Mouse (Mus musculus): Measurements from ENCODE around the gene Bbs9.

The Bbs9 gene

DNA sequence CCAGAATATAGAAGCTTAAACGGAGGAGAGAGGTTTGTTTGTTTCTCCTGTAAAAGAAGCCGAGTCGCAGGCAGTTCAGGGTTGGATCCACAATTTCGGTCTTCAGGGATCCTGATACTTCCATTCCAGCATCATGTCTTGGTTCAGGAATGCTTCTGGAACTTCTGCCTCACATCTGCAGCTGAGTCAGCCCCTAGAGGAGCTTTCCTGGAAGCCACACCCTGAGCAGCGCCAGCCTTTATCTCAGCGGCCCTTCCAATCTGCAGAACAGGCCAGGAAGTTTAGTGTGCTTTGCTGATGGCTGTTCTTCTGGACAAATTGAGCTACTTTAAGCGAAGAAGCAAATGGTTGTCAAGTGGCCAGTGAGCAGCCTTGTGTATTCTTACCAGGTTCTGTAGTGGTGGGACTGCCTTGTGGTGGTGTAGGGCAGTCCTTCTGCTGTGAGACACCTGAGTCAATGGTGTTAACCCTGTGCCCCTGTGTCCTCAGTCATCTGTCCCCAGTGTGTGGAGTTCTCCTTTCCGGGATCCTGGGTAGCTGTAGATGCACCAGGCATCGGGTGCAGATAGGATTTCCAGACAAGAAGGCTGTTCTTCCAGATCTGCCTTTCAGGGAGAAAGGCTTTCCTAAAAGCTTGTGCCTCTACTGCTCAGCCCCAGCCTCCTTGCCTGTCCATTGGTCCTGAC is 157.4 kb downstream of the Bbs9 start:
- DNase-seq (ENCODE audit: low read depth) = peak; percentile 36

DNA sequence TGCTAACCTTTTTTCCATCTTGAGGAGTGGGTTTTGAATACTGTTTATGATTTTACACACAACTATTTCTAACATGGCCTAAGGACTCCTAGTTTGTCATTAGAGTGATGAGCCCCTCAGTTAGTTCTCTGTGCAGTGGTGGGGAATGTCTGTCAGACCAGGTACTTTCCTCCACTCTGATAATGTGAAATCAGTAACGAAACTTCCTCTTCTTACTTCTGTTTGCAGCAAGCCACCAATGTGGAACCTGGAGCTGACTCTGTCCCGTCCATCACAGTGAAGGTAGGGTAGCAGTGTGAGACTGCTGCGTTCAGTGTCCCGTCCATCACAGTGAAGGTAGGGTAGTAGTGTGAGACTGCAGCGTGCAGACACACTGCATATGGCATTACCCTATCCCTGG is 163.0 kb downstream of the Bbs9 start:
- DNase-seq (ENCODE audit: low read depth) = no peak

DNA sequence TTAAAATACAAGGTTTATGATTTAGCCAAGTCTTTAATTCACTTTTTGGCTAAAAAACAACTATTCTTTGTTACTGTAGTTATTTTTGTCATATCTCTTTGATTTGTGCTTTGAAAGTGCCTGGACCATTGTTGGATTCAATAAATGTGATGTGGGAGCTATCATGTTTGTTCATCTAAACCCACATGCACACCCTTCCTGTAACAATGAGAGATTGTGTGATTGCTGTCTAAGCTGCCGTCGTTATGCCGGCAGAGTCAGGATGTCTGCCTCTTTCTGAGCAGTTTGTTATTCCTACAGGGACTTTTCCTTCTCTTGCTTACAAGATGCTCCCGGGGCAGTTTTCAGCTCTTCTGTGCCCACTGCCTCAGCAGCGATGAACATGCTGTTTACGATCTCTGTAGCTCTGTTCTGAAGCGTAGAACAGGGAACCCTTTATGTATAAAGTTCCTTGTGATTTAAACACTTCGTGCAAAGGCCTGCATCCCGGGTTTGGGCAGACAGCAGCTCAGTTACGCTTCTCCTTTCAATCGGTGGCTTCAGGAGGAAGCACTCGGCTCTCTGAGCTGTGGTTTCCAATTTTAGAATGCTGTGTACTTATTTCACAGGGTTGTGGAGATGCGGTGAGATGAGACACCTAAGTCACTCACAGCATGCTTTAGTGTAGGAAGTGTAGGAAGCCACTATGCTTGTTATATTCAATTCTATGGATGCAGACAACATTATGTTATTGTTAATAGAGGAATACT is 165.3 kb downstream of the Bbs9 start:
- DNase-seq (ENCODE audit: low read depth) = no peak

DNA sequence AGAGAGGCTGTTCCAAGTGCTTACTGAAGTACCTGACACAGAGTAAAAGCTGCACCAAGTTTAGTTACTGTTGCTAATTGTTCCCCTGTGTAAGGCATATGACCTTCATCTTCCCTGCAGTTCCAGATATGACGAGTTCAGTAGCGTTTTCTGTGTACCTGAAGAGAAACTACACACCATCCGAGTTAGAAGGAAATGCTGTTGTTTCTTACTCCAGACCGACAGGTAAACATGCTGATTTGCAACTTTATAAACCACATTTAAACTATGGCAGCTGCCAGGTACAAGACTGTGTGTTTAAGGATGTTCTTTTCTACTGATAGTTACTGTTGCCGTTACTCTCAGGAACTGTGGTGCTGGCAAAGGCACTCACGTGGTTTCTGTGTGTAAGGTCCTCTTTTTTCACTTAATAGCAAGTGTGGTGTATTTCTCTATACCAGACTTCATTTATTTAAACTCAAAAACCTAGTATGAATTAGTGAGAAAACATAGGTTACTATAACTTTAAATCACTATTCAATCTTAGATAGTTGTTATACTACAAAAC is 170.4 kb downstream of the Bbs9 start:
- DNase-seq (ENCODE audit: low read depth) = no peak

DNA sequence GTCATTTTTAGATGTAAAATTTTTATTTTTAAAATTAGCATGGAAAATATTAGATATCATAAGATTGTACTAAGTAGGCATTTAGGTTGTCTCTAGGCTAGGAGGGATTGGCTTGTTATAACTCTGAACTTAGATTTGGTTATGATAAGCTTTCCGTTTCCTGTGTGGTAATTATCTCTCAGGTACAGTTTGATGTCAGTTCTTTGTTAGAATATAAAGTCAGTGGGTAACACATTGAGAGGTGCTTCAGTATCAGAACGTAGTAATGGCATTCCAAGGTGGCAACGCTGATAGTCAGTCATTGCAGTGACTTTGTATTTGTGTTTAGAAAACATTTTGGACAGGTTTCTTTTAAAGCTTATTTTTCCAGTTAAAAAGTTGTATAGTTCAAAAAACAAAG is 170.9 kb downstream of the Bbs9 start:
- no peak for DNase-seq (ENCODE audit: low read depth)

DNA sequence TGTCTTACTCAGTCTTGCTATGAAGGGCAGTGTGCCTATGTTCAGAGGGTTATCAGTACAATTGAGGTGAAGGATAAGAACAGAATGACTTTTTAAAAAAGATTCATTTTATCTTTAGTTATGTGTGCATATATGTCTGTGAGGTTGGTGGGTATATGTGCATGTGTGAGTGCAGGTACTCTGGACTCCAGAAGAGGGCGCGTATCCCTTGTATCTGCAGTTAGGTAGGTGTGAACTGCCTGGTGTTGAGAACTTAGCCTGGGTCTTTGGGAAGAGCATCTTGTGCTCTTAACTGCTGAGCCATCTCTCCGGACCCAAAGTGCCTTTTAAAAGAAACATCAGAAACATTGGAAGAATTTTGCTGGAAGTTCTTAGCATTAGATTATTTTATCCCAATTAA is 172.6 kb downstream of the Bbs9 start:
- DNase-seq (ENCODE audit: low read depth) = no peak

DNA sequence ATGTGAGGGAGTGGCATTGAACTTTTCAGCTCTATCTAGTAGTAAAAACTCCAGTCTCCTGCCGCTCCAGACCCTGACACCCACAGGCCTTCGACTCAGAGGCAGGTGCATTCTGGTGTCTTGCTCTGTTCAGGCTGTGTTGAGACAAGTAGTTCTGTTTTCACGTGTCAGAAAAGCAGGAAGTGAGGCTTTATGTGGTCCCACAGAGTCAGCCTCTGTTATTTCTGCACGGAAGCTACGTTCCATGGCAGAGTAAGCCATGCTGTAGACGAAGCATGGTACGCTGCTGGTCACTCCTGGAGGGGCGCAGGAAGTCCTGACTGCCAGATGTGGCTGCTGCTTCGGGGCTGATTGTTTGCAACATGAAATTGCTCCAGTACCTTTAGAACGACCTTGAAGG is 174.1 kb downstream of the Bbs9 start:
- no peak for DNase-seq (ENCODE audit: low read depth)

DNA sequence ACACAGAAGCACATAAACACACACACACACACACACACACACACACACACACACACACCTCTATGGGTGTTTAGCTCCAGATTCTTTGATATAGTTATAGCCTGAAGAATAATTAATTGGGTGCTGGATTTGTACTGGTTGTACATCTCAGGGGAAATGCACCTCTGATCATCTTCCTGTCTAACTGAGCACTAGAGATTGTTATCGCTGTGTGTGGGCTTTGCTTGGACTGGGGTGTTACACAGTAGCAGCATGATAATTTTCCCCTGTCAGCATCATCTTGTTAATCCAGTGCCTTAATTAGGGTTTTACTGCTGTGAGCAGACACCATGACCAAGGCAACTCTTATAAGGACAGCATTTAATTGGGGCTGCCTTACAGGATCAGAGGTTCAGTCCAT is 175.3 kb downstream of the Bbs9 start:
- DNase-seq (ENCODE audit: low read depth) = no peak

DNA sequence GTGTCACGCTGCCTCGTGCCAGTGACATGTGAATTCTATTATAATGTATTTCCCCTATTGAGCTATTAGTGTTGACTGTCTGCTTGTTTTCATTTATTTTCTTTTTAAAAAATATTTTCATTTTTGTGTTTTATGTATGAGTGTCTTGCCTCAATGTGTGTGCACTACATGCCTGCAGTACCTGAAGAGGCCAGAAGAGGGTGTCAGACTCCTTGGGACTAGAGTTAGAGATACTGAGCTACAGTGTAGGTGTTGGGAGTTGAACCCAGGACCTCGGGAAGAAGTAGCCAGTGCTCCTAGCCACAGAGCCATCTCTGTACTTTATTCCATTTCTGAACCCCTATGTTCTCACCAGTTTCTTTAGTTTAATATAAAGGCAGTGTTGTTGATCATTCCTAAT is 176.1 kb downstream of the Bbs9 start:
- DNase-seq (ENCODE audit: low read depth) = no peak

DNA sequence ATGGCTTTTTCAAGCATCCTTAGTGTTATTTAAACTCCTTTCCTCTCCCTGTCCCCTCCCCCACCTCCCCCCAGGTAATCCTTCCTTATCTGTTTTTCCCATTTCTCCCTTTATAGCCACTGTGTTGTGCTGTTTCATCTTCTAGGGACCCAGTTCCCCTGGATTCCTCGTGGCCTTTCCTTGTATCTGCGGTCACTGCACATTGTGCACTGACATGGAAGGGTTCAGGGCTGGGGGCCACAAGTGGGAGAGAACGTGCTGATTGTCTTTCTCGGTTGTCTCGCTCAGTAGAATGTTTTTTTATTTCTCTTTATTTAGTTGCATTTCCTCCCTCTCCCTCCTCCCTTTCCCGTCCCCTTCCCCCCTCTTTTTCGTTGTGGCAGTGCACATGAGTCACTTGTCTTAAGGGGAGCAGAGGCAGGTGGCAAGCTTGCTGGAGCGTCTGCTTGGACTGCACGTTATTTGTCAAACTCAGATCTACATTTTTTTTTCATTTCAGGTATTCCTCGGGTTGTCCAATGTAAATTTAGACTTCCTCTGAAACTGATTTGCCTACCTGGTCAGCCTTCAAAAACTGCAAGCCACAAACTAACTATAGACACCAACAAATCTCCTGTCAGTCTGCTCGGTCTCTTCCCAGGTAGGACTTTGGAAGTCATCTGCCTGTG is 179.3 kb downstream of the Bbs9 start:
- DNase-seq (ENCODE audit: low read depth) = no peak

DNA sequence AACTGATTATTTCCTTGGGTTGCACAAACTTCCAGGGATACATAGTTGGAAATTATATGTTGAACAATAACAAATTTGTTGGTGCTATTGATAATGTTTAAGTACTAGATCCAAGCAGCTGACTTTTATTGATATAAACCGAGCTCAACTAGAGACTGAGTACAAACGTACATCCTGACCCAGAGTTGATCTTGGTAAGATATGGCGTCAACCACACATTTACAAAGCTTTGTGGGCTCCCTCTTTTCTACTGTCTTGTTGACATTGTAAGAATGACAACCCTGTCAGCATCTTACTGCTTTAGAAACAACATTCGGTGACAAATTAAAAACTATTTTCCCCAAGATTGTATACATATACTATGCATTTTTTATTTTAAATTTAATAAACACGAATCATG is 181.7 kb downstream of the Bbs9 start:
- DNase-seq (ENCODE audit: low read depth) = no peak

DNA sequence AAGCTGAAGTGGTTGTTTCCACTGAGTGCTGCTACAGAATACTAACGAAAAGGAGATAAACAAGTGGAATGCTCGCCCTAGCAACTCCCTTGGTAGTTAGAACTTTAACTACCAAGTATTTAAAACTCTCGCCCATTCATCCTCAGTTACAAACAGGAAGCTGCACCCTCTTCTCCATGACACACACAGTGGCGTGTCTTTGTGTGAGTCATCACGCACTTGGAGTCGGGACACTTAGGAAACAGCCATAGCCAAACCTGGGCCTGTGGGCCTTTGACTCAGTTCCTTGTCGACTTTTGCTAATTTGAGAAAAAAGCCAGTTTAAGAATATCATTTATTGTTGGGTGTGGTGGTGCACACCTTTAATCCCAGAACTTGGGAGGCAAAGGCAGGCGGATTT is 189.6 kb downstream of the Bbs9 start:
- no peak for DNase-seq (ENCODE audit: low read depth)

DNA sequence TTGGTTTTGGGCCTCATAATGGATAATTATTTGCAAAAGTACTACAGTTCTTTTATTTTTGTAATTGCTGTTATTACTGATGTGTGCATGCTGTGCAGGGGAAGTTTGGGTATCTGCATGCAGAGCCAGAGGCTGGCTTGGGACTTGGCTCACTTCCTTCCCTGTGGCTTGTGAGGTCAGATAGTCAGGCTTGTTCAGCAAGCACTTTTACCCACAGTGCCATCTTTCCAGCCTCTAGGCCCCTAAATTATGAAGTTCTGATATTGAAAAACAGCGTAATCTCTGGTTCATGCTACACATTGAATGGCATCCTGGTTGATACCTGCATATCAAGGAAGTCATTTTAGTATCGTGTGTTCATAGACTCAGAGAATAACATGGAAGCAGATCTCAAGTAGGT is 197.4 kb downstream of the Bbs9 start:
- DNase-seq (ENCODE audit: low read depth) = no peak

DNA sequence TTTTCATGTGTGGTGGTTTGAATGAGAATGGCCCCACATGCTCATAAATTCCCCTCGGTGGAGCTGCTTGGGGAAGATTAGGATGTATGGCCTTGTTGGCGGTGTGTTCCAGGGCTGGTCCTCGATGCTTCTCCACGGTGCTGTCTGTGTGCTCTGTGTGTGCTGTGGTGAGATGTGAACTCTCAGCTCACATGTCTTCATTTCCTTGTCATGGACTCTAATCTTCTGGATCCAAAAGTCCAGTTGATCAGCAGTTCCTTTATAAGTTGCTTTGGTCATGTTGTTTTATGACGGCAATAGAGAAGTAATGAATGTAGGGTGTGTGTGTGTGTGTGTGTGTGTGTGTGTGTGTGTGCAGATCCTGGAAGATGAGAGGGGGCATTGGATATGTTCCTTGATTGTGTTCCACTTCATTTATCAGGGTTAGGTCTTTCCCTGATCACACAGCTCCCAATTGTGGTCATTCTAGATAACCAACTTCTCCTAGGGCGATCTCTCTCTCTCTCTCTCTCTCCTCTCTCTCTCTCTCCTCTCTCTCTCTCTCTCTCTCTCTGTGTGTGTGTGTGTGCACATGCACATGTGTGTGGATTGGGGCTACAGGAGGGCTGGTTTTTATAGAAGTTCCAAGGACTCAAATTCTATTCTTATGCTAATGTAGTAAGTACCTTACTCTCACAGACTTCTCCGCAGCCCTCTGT is 201.8 kb downstream of the Bbs9 start:
- DNase-seq (ENCODE audit: low read depth) = no peak

DNA sequence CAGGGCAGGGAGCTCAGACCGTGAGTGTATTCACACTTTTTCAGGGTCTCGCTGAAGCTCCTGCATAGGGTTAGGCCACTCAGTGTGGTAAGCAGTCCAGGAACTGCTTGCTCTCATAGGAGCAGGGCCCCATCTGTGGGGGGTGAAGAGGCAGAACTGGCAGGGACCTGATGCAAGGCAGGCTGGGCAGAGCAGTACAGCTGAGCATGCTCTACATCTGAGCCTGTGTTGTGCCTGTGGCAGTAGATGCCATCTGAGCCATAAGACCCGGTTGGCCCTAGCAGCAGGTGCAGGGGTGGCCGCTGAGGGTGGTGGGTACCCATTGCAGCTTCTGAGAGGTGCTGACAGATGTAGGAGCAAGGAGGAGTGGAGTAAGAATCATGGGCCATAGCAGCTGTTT is 202.5 kb downstream of the Bbs9 start:
- DNase-seq (ENCODE audit: low read depth) = no peak

DNA sequence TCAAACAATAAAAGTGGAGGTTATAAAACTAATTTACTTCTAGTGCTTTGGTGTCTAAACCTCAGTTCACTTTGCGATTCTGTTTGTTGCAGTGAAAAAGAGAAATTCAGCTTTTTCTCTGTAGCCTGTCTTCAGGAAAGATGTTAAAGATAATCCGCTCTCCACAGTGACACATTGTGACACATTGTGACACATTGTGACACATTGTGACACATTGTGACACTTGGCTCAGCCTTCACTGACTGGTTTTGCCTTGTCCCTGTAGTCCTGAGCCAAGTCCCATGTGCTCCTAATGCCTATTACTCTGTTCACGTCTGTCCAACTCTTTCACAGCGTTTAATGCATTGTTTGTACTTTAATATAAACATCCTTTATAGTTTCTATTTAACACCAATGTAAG is 203.0 kb downstream of the Bbs9 start:
- DNase-seq (ENCODE audit: low read depth) = no peak

DNA sequence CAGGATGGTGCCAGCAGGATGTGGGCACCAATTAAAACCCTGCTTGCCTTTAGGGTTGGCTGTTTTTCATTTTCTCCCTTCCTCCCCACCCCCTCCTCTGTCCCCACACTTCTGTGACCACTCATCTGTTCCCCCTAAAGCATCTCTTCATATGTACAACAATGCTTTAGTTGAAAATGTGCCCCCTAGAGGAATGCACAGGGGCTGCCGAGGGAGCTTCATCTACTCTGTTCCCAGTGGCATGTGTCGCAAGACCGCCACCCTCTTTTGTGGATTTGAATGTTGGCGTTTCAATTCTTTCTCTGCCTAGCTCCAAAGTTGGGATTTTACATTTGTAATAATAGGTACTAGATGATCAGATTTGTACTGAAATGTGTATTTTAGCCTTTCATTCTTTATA is 204.0 kb downstream of the Bbs9 start:
- DNase-seq (ENCODE audit: low read depth) = no peak

DNA sequence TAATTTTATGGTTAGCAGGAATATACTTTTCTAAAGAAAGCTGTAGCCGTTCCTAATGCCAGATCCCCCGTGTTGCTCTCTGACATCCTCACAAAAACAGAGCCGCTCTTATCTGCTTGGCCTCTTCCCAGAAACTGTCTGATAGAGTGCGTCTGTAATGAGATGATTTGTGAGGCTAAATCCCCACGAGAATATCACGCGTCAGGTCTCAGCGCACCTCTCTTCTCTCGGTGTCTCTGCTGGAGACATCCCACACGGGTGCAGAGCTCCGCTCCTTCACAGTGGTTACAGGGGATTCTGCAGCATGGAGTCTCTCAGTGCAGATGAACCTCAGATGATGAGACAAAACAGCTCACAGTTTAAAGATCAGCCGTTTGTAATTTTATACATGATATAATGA is 204.5 kb downstream of the Bbs9 start:
- no peak for DNase-seq (ENCODE audit: low read depth)

DNA sequence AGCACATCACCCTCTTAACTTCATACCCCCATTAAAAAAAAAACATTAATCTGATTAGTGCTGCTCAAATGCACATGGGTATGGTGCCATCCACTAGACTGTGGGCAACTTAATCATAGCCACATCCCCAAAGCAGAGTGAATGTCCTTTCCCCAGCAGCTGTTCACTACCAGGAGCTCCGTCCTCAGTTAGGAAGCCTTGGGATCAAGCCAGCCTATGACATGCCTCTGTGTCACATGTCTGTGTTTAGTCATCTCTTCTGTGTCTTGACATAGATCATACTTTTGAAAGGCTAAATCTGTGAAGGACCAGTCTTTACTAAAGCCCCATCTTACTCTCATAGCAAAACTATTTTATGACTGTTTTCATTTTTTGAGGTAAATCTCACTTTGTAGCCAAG is 205.0 kb downstream of the Bbs9 start:
- DNase-seq (ENCODE audit: low read depth) = peak; percentile 76

DNA sequence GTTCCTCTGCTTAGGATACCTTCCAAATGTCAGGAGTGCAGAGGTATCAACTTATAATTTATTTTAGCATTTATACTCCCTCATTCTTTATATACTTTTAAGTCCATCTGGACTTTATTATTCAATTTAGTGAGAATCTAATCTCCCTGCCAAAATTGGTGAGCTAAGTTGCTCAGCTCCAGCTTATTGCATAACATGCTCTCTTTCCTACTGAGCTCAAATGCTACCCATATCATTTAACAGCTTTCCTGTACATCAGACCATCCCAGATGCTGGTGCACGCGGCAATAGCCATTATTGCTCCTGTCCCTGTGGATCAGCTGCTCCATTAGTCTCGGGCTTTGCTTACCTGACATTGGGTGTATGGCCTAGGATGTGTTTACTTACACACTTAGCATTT is 208.3 kb downstream of the Bbs9 start:
- DNase-seq (ENCODE audit: low read depth) = peak; percentile 81

DNA sequence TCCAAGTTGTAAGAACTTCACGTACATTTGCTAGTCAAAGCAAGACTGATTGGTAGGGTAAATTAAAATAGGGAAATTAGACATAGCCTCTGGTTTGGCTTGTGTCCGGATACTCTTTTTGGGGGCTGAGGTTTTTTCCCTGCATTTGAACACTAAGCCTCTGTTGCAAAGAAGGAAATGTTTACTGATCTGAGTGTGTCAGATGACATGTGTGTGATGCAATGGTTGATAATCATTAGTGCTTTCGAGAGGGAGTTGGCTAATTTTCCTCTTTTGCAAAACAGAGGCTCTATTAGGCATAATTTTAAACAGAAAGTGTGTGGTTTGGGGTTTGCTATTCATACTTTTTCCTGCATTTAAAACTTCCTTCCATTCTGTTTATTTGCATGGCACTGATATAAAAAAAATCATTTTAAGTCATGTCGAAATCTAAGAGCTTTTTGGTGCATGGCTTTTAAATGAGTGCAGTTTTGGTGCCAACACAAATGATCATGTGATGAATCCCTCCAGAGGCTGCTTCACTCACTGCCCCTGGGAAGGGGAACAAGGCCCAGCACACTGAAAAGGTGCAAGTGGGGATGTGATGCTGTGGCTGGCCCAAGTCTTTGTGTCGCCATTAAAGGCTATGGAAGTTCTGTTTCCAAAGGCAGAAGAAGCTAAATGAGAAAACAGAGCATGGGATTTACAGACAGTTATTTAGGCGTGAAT is 211.4 kb downstream of the Bbs9 start:
- DNase-seq (ENCODE audit: low read depth) = peak; percentile 71

DNA sequence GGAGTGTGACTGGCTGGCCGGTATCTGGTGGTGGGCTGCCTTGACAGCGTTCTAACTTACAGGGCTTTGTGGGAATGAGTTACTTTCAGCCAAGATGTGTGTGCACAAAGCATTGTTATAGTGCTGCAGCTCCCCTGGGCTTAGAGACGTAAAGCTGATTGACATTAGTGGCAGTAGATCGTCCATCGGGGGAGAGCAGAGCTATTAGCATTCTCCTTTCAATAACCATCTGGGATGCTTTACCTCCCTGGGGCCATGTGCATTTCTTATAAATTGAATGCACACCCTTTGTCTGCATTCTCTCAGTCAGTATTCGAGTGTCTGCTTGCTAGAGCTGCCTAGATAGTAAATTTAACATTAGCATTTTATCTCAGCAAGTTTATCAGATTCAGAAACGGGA is 214.7 kb downstream of the Bbs9 start:
- DNase-seq (ENCODE audit: low read depth) = no peak
